Mouse (Mus musculus) limb, embryonic 14.5 days (tissue): ENCODE data around the gene Macrod1. TPM values are rescaled to one million over a fixed set of nuclear protein-coding genes. Genes with fewer than 3 reads are reported as not detected.
"Not testable (repeated sequence)": the region's sequence is repeated elsewhere in the genome, so short reads cannot be mapped to it uniquely, and the experiment has no call there.

Experiments used
- ATAC-seq: fragments of 200-750 bp; cut with Nextera tagmentation; 2 replicates; pipeline ENCODE4 v1.8.0; 2017; ENCODE audit warnings: low read depth, moderate number of reproducible peaks, moderate TSS enrichment; ENCODE audit not compliant: low FRiP score
- DNase-seq: peaks from one replicate; pipeline ENCODE4 v3.0.0-alpha.2; 2015; ENCODE audit warnings: low spot score
- H3K27ac ChIP-seq: fragments of 300-500 bp; sonication (generic); replicated peaks from 2 replicates; pipeline ENCODE4 v1.5.1; 2014; ENCODE audit warnings: low read depth, mild to moderate bottlenecking, low read length, moderate library complexity, mixed read lengths
- H3K27me3 ChIP-seq: fragments of 300-500 bp; sonication (generic); 2 replicates; pipeline ENCODE4 v1.6.1; 2014; ENCODE audit warnings: low read length, mixed read lengths; ENCODE audit not compliant: control insufficient read depth, insufficient read depth
- H3K36me3 ChIP-seq: fragments of 300-500 bp; sonication (generic); 2 replicates; pipeline ENCODE4 v1.6.1; 2014; ENCODE audit warnings: mild to moderate bottlenecking, low read length, moderate library complexity, mixed read lengths; ENCODE audit not compliant: control insufficient read depth, insufficient read depth
- H3K4me1 ChIP-seq: fragments of 300-500 bp; sonication (generic); 2 replicates; pipeline ENCODE4 v1.6.1; 2014; ENCODE audit warnings: antibody characterized with exemption, low read length, mixed read lengths; ENCODE audit not compliant: control insufficient read depth, insufficient read depth
- H3K4me2 ChIP-seq: fragments of 300-500 bp; sonication (generic); replicated peaks from 2 replicates; pipeline ENCODE4 v1.6.1; 2014; ENCODE audit warnings: low read depth, mild to moderate bottlenecking, low read length, moderate library complexity; ENCODE audit not compliant: severe bottlenecking
- H3K4me3 ChIP-seq: fragments of 300-500 bp; sonication (generic); replicated peaks from 2 replicates; pipeline ENCODE4 v1.5.1; 2014; ENCODE audit warnings: low read length
- H3K9ac ChIP-seq: fragments of 300-500 bp; sonication (generic); 2 replicates; pipeline ENCODE4 v1.6.1; 2014; ENCODE audit warnings: mild to moderate bottlenecking, low read depth, low read length, moderate library complexity; ENCODE audit not compliant: severe bottlenecking
- H3K9me3 ChIP-seq: fragments of 300-500 bp; sonication (generic); 2 replicates; pipeline ENCODE4 v1.6.1; 2016; ENCODE audit warnings: low read length; ENCODE audit not compliant: control insufficient read depth
- POLR2A ChIP-seq: fragments of 200-500 bp; IDR thresholded peaks from 2 replicates; pipeline ENCODE4 v1.8.0; 2012; ENCODE audit warnings: inconsistent platforms, mild to moderate bottlenecking, moderate library complexity, borderline replicate concordance; ENCODE audit not compliant: insufficient read depth, insufficient read length; ENCODE audit errors: extremely low read depth
- WGBS: fragments of 180-500 bp; shearing (Covaris S2); extraction: QIAGEN DNeasy Blood & Tissue Kit; methylation state at CpG from one replicate; pipeline ENCODE4 v1.1.7; 2014; 5-methylcytosine and 5-hydroxymethylcytosine counted together
- polyA plus RNA-seq, 2 experiments: library from polyadenylated mRNA; depleted of rRNA in 1 of 2; stranded (reverse) in 1 of 2; unstranded in 1 of 2; fragments of >200 nt; fragmentation: Nextera tagmentation in 1 of 2; extraction: Ambion mirVana in 1 of 2; gene quantifications; 2 replicates each; pipeline versions ENCODE4 v1.2.1 to v1.2.3; 2012 to 2014

Gene Macrod1
- polyA plus RNA-seq, 2 experiments, result 19.7 to 24.6 TPM

- ATAC-seq (no peak), DNase-seq (no peak)
- Histone ChIP-seq H3K4me1 (peaks cover 24% of the 10 kb centered on the region), H3K4me3 (no peak overlapping the region), H3K9ac (no peak overlapping the region), H3K4me2 (no peak overlapping the region), H3K27me3 (no peaks in the 10 kb centered on the region), H3K9me3 (no peaks in the 10 kb centered on the region), H3K27ac (no peak overlapping the region), H3K36me3 (no peaks in the 10 kb centered on the region)
- TF ChIP-seq POLR2A, result no peak
- 46% methylated on average over 12 of the region's 12 CpGs for WGBS
These were observed 17.6 kb downstream of the Macrod1 start for GRCm38 (mm10) chr19:7073997-7074781.

- peaks cover 20% of the 10 kb centered on the region for H3K4me1 ChIP-seq
- not testable (repeated sequence) for H3K27me3 ChIP-seq, DNase-seq, H3K9me3 ChIP-seq, H3K9ac ChIP-seq, H3K27ac ChIP-seq, ATAC-seq, H3K4me3 ChIP-seq, H3K4me2 ChIP-seq, H3K36me3 ChIP-seq
- 74% methylated on average over 11 of the region's 11 CpGs for WGBS
These were observed 18.7 kb downstream of the Macrod1 start for GRCm38 (mm10) chr19:7075336-7075735.

DNA sequence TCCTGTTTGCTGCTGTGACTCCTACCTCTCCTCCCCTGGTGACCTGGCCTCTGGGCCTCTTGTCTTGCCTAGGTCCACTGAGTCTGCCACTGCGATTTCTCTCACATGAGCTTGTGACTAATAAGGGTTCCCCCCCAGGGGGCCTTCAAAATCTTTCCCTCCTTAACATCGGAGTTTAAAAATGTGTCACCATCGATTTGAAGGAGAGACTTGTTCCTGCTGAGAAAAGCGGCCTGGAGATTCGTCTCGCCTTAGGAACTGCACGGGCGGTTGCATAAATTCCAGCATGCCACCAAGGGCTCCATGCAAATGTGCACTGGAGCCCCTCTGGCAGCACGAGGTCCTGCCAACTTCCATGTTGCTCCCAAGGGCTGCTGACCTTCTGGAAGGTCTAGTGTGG is 21.1 kb downstream of the Macrod1 start:
- Histone ChIP-seq H3K4me3 (no peak overlapping the region), H3K36me3 (no peaks in the 10 kb centered on the region), H3K27ac (no peak overlapping the region), H3K9me3 (no peaks in the 10 kb centered on the region), H3K27me3 (no peaks in the 10 kb centered on the region), H3K9ac (no peak overlapping the region), H3K4me1 (peaks cover 9% of the 10 kb centered on the region; the same call in 1 of the 2 replicates), H3K4me2 (no peak overlapping the region)
- no peak for ATAC-seq
- 61% methylated on average over 9 of the region's 9 CpGs for WGBS
- TF ChIP-seq POLR2A, result no peak
- DNase-seq, result no peak

GRCm38 (mm10) chr19:7078271-7078670 is 21.7 kb downstream of the Macrod1 start:
- no peaks in the 10 kb centered on the region for H3K36me3 ChIP-seq
- H3K9ac ChIP-seq, result no peak overlapping the region
- no peak for TF ChIP-seq POLR2A
- 84% methylated on average over 7 of the region's 7 CpGs for WGBS
- peaks cover 12% of the 10 kb centered on the region; the same call in 1 of the 2 replicates for H3K4me1 ChIP-seq
- no peaks in the 10 kb centered on the region for H3K27me3 ChIP-seq
- no peak overlapping the region for H3K4me2 ChIP-seq
- no peak overlapping the region for H3K4me3 ChIP-seq
- no peak overlapping the region for H3K27ac ChIP-seq
- DNase-seq (no peak), ATAC-seq (no peak)
- no peaks in the 10 kb centered on the region for H3K9me3 ChIP-seq

DNA sequence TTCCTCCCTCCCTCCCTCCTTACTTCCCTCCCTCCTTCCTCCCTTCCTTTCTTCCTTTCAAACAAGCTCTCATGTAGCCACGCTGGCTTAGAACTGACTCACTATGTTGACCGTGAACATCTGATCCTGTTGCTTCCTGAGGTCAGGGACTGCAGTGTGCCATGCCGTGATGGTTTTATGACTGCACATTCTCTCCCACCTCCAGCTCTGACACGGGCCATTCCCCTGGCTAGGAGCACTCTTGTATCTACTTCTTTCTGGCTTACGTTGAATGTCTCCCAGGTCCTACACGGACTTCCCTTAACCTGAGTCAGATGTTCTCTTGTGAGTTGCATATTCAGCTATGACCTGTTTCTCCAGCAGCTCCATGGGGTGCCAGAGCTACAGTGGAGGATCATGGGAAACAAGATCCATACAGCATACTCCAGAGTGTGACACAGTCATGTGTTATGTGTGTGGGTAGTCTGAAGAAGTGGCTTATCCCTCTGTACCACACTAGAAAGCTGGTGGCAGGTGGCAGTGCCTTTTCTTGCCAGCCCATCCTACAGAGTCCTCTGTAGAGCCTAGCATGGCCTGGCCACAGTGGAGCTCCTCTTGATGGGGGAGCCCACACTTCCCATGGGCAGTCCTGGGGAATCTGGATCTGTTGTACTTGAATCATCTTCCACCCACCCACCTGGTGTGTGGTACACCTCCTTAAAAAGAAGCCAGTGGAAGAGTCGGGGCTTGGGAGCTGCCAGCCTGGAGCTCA is 25.1 kb downstream of the Macrod1 start:
- no peak overlapping the region for H3K4me2 ChIP-seq
- WGBS, result 40% methylated on average over 7 of the region's 7 CpGs
- H3K9ac ChIP-seq, result no peak overlapping the region
- H3K9me3 ChIP-seq, result no peaks in the 10 kb centered on the region
- H3K27me3 ChIP-seq, result no peaks in the 10 kb centered on the region
- H3K4me1 ChIP-seq, result peaks cover 24% of the 10 kb centered on the region; the same call in 1 of the 2 replicates
- no peak overlapping the region for H3K4me3 ChIP-seq
- ATAC-seq (no peak), DNase-seq (no peak)
- no peak overlapping the region for H3K27ac ChIP-seq
- H3K36me3 ChIP-seq, result no peaks in the 10 kb centered on the region
- no peak for TF ChIP-seq POLR2A
